Mouse (Mus musculus): ENCODE data around the gene Eid3. TPM values are rescaled to one million over a fixed set of nuclear protein-coding genes. Genes with fewer than 3 reads are reported as not detected.

Gene Eid3
- 0.42 and 0.69 TPM in 2 replicates for polyA plus RNA-seq (2012; rRNA removed)

- no peak for DNase-seq (ENCODE audit: extremely low spot score in 1 of 2, low spot score in 1 of 2)
Observed at GRCm38 (mm10) chr10:82866356-82866755, at the start of gene Eid3. Gene Eid3 (plus strand): TSS chr10:82866626.

GRCm38 (mm10) chr10:82817514-82817913, 48.9 kb upstream of the Eid3 start:
- DNase-seq (ENCODE audit: extremely low spot score in 1 of 2, low spot score in 1 of 2): no peak

DNA sequence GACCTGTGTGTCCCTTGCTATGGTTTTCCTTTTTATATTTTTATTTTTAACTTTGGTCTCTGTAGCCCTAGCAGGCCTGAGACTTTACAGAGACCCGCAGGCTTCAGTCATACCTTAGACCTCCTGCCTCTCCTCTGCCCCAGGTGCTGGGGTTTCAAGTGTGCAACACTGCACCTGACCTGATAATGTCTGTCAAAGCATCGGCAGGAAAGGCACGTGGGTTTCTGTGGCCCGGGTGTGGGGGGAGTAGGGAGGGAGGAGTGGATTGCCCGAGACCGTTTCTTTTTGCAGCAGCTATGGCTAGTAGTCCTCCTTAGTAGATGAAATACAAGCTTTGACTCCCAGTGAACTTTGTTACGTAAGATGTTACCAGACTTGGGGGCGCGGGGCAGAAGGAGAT, 48.5 kb upstream of the Eid3 start:
- no peak for DNase-seq (ENCODE audit: extremely low spot score in 1 of 2, low spot score in 1 of 2)

GRCm38 (mm10) chr10:82818661-82819060, 47.8 kb upstream of the Eid3 start:
- DNase-seq (ENCODE audit: extremely low spot score in 1 of 2, low spot score in 1 of 2): no peak

DNA sequence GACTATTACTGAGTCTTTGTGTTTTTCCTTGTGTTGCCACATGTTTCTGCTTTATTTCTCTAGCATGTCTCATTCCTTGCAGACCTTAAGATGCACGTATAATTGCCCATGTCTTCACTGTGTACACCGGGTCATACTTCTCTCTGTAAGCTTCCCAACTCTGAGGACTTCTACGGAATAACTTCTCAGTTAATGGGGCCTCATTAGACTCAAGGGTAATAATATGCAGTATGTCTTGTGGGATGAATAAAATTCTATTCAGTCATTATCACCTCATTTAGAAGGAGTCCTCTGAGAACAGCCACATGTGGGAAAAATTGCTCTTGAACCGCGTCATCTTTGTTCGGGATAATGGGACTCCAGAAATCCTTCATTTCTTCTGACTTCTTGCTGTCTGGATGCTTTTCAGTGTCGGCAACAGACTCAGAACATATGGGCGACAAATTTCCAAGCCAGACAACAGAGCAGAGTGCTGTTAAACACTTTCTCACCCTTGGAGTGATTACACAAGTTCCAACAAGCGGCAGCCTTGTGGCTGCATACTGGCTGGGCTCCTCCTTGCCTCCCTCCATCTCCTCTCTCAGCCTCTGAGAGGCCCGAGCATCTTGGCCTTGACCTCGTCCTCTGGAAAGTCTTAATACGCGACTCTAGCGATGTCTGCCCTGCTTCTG, 43.2 kb upstream of the Eid3 start:
- no peak for DNase-seq (ENCODE audit: extremely low spot score in 1 of 2, low spot score in 1 of 2)

GRCm38 (mm10) chr10:82823779-82824177, 42.6 kb upstream of the Eid3 start:
- no peak for DNase-seq (ENCODE audit: extremely low spot score in 1 of 2, low spot score in 1 of 2)

- no peak for DNase-seq (ENCODE audit: extremely low spot score in 1 of 2, low spot score in 1 of 2)
Observed at GRCm38 (mm10) chr10:82824541-82824940, 41.9 kb upstream of the Eid3 start.

DNA sequence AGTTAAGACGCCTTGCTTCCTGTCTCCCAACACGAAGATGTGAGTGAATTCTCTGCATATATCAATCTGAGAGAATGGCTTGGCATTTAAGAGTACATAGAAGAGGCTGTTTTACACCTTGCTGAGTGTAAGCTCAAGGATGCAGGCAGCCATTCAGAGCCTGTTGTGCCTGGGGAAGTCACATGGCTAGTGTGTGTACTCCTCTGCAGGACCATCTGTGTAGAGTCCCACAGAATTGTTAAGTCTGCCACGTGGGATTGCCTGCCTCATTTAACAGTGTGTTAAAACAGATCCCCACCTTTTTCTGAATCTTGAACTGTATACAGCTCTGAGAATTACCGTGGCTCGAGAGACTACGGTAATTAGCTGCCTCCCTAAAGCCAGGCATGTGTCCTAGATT, 39.9 kb upstream of the Eid3 start:
- DNase-seq (ENCODE audit: extremely low spot score in 1 of 2, low spot score in 1 of 2): peak in 1 of 2 experiments; percentile 33

- DNase-seq (ENCODE audit: extremely low spot score in 1 of 2, low spot score in 1 of 2): no peak
Observed at GRCm38 (mm10) chr10:82833926-82834325, 32.5 kb upstream of the Eid3 start, which contains the start of gene Txnrd1. Gene Txnrd1 (plus strand): TSS chr10:82833951.

- no peak for DNase-seq (ENCODE audit: extremely low spot score in 1 of 2, low spot score in 1 of 2)
Observed at GRCm38 (mm10) chr10:82835898-82836297, 30.5 kb upstream of the Eid3 start.

DNA sequence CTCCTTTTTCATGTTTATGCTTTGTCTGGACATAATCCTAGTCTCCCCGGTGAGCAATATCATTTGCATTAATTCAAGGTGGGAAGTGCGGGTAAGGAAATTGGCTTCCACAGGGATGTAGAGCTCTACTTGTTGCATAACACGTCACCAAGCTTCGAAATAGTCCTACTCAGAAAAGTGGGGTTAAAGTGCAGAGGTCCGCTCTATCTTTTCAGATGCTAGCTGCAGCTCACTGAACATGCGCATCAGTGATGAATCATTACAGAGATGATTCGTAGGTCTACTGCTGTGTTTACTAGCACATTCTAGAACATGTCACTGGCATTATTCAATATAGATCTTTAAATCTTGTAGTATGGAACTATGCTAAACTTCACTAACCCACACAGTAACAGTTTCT, 28.0 kb upstream of the Eid3 start:
- DNase-seq (ENCODE audit: extremely low spot score in 1 of 2, low spot score in 1 of 2): no peak

DNA sequence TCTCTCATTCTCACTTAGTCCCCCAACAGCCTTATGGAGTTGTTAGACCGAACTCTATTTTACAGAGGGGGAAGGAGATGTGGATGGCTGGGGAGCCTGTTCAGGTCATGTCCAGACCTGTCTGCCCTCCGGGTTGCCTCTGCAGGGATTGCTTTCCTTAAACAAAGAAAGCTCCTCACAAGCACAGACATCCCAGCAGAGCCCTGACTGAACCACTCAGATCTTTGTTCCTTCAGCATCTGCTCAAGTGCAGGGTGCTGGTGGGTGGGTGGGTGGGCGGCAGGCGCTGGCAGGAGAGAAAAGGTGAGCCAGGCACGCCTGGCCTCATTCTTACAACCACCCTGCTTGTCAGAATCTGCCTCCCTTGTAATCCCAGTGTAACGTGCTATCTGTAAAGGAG, 22.3 kb upstream of the Eid3 start:
- no peak for DNase-seq (ENCODE audit: extremely low spot score in 1 of 2, low spot score in 1 of 2)

- DNase-seq (ENCODE audit: extremely low spot score in 1 of 2, low spot score in 1 of 2): no peak
Observed at GRCm38 (mm10) chr10:82844731-82845130, 21.7 kb upstream of the Eid3 start.

GRCm38 (mm10) chr10:82847821-82848459, 18.5 kb upstream of the Eid3 start:
- DNase-seq (ENCODE audit: extremely low spot score in 1 of 2, low spot score in 1 of 2): no peak

DNA sequence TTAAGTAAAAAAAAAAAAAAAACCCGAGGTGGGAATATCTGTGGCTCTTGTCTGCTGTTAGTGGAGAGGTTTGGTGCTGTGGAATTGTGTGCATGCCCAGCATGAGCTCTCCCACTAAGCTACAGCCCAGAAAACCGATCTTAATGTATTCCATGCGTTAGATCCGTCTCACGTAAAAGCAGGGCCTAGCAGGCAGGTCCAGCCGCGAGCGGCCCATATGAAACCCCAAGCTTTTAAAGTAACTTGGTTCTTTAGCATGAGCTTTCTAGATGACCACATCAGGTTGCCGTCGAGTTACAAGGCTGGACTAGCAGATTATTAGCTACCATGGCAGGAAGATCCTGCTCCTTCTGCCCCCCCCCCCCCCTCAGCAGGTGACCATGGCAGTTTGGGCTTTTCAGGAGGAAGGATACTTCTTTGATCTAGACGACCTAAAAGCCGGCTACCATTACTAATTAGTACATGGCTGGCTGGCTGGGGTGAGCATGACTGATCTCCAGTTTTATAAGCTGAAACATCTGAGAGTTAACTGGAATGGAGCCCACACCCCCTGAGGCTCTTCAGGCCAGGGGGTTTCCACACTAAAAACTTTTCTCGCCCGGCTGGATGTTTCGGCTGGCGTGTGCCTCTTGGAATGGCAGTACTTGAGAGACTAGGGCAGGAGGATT, 16.6 kb upstream of the Eid3 start:
- DNase-seq (ENCODE audit: extremely low spot score in 1 of 2, low spot score in 1 of 2): no peak

DNA sequence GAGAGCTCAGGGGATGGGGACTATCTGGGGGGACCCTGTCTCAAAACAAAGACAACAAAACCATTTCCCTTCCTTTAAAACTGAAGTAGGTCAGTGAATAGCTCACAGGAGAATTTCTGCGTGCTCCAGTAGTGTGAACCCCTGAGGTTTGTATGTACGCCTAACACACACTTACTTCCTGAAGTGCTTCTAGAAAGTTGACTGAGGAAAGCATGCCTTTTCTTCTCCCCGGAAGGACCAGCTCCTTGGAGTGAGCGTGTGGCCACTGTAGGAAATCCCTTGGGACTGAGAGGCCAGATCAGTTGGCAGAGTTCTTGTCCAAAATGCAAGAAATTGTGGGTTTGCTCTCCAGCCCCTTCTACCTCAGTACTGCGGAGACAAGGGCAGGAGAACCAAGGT, 16.1 kb upstream of the Eid3 start:
- no peak for DNase-seq (ENCODE audit: extremely low spot score in 1 of 2, low spot score in 1 of 2)

- DNase-seq (ENCODE audit: extremely low spot score in 1 of 2, low spot score in 1 of 2): no peak
Observed at GRCm38 (mm10) chr10:82851751-82852150, 14.7 kb upstream of the Eid3 start.

- no peak for DNase-seq (ENCODE audit: extremely low spot score in 1 of 2, low spot score in 1 of 2)
Observed at GRCm38 (mm10) chr10:82858032-82858680, 8.3 kb upstream of the Eid3 start.

DNA sequence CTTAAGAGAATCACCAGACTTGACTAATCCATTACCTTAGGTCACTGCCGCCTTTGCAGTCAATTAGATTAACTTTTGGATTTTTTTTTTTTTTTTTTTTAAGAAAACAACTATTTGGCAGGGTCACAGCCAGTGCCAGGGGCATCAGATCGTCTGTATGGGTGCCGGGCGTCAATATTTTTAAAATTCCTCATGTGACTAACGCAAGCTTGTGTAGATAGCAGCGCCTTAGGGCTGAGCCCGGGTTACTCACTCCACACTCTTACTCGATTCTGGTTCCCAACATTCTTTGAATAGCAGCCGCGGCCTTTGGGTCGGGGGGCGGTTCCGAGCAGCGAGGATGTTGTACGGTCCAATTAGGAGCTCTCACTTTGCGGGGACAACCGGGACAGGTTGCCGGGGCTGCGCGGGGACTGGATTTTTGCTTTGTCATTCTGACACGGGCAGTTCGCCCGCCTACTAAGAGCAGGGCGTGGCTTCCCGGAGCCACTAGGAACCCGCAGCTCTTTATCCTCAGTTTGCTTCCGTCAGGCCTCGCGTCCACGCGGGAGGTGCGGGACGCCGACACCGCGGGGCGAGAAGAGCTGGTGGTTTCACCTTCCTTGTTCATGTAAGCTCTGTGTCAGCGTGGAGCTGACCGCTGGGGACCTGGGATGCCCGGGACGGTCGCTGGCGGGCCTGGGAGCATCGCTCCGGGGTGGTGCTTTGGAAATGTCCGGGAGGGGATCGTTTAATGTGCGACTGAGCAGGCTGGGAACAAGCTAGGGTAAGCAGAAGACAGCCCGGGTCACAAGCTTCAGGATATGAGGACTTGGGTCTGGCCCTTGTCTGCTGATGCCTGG, 7.5 kb upstream of the Eid3 start:
- DNase-seq (ENCODE audit: extremely low spot score in 1 of 2, low spot score in 1 of 2): peak; percentile 86 to 95

GRCm38 (mm10) chr10:82859533-82859915, 6.9 kb upstream of the Eid3 start:
- DNase-seq (ENCODE audit: extremely low spot score in 1 of 2, low spot score in 1 of 2): peak in 1 of 2 experiments; percentile 39

Data from frontal cortex, adult 2 months (tissue).